ENCODE assay signal across 8 mouse cellular contexts in genomic region chr3:102204734-102205457, GRCm38 (mm10). TPM values are rescaled to one million over a fixed set of nuclear protein-coding genes. Genes with fewer than 3 reads are reported as not detected.
A peak's percentile ranks its signal among the peaks of the same experiment; 100 is the strongest.
DNase-seq lines count a peak whose midpoint lies in the region; ATAC-seq and TF ChIP-seq lines count a peak whose summit lies in the region.
"Not testable (repeated sequence)": the region's sequence is repeated elsewhere in the genome, so short reads cannot be mapped to it uniquely, and the experiment has no call there.

No protein-coding gene starts in this region.

- H3K4me1 ChIP-seq in forebrain, postnatal 0 days (ENCODE audit: insufficient read depth): peaks cover 12% of the 10 kb centered on the region; the same call in 1 of the 2 replicates
- H3K4me1 ChIP-seq in hindbrain, embryonic 12.5 days: peaks cover 22% of the 10 kb centered on the region
- H3K4me1 ChIP-seq in kidney, postnatal 0 days (replicated peaks; ENCODE audit: insufficient read depth, low read length): peaks cover 14% of the 10 kb centered on the region; the same call in 1 of the 2 replicates
- peaks cover 30% of the 10 kb centered on the region for H3K4me1 ChIP-seq in liver, embryonic 12.5 days
- peaks cover 15% of the 10 kb centered on the region for H3K4me1 ChIP-seq in midbrain, embryonic 11.5 days (ENCODE audit: control insufficient read depth, insufficient read depth, low read length)
- H3K4me1 ChIP-seq in olfactory bulb, adult 2 months (ENCODE audit: control insufficient read depth, insufficient read depth, low read length): not testable (repeated sequence)

- H3K4me2 ChIP-seq in forebrain, postnatal 0 days (ENCODE audit: low read depth): peak overlapping the region; percentile 97
- peak overlapping the region; percentile 94 for H3K4me2 ChIP-seq in hindbrain, embryonic 12.5 days (replicated peaks)
- peak overlapping the region; percentile 89 for H3K4me2 ChIP-seq in kidney, postnatal 0 days (ENCODE audit: low read length)
- peak overlapping the region; percentile 94 for H3K4me2 ChIP-seq in liver, embryonic 12.5 days
- peak overlapping the region; percentile 95 for H3K4me2 ChIP-seq in midbrain, embryonic 11.5 days

- H3K9me3 ChIP-seq in forebrain, postnatal 0 days (ENCODE audit: low read length); hindbrain, embryonic 12.5 days (replicated peaks); kidney, postnatal 0 days (replicated peaks; ENCODE audit: low read length); liver, embryonic 12.5 days (replicated peaks); midbrain, embryonic 11.5 days (ENCODE audit: control insufficient read depth, low read length): not testable (repeated sequence)

- not testable (repeated sequence) for TF ChIP-seq CTCF in forebrain, postnatal 0 days (IDR thresholded peaks at IDR 0.05; ENCODE audit: low read depth); kidney, postnatal 0 days (IDR thresholded peaks at IDR 0.05; ENCODE audit: low read depth); olfactory bulb, adult 2 months (IDR thresholded peaks at IDR 0.05; ENCODE audit: insufficient read depth, low read depth, low read length)

- H3K4me3 ChIP-seq in forebrain, postnatal 0 days (ENCODE audit: low read depth, low read length): peak overlapping the region; percentile 60
- peak overlapping the region; percentile 59 for H3K4me3 ChIP-seq in hindbrain, embryonic 12.5 days
- H3K4me3 ChIP-seq in kidney, postnatal 0 days (replicated peaks; ENCODE audit: low read depth, low read length): peak overlapping the region; percentile 60
- H3K4me3 ChIP-seq in liver, embryonic 12.5 days: peak overlapping the region; percentile 71
- H3K4me3 ChIP-seq in midbrain, embryonic 11.5 days (ENCODE audit: low read depth, low read length): peak overlapping the region; percentile 59
- H3K4me3 ChIP-seq in olfactory bulb, adult 2 months (ENCODE audit: insufficient read depth, low read depth, low read length): peak overlapping the region; percentile 39

- H3K36me3 ChIP-seq in forebrain, postnatal 0 days (ENCODE audit: insufficient read depth); hindbrain, embryonic 12.5 days; kidney, postnatal 0 days (ENCODE audit: insufficient read depth, low read length); liver, embryonic 12.5 days; midbrain, embryonic 11.5 days (ENCODE audit: control insufficient read depth, insufficient read depth, low read length): not testable (repeated sequence)

- WGBS in forebrain, postnatal 0 days: 5% methylated on average over 16 of the region's 17 CpGs
- 7% methylated on average over 14 of the region's 17 CpGs for WGBS in hindbrain, embryonic 12.5 days
- 17% methylated on average over 12 of the region's 17 CpGs for WGBS in kidney, postnatal 0 days
- WGBS in liver, embryonic 12.5 days (ENCODE audit: insufficient replicate concordance): 16% methylated on average over 11 of the region's 17 CpGs
- 8% methylated on average over 12 of the region's 17 CpGs for WGBS in midbrain, embryonic 11.5 days
- WGBS in olfactory bulb, adult 2 months: 9% methylated on average over 16 of the region's 17 CpGs

- DNase-seq in 3T3-L1 (ENCODE audit: low read depth, low spot score): peak; percentile 45
- DNase-seq in embryo, embryonic 10 days (ENCODE audit: low spot score): peak; percentile 24
- peak; percentile 71 for DNase-seq in forebrain, postnatal 0 days
- peak; percentile 50 for DNase-seq in kidney, postnatal 0 days (ENCODE audit: low spot score)
- peak; percentile 88 for DNase-seq in midbrain, embryonic 11.5 days (ENCODE audit: low spot score, missing footprints)

- 0 out of 2 replicates have a peak overlapping the region, but pooled peaks have one; percentile 29 for H3K27ac ChIP-seq in forebrain, postnatal 0 days (ENCODE audit: low read depth, low read length)
- H3K27ac ChIP-seq in hindbrain, embryonic 12.5 days: 0 out of 2 replicates have a peak overlapping the region, but pooled peaks have one; percentile 62
- not testable (repeated sequence) for H3K27ac ChIP-seq in kidney, postnatal 0 days; liver, embryonic 12.5 days; midbrain, embryonic 11.5 days (ENCODE audit: low read depth, low read length); olfactory bulb, adult 2 months (ENCODE audit: insufficient read depth, low read depth, low read length)

- ATAC-seq in forebrain, postnatal 0 days: peak; percentile 40
- ATAC-seq in hindbrain, embryonic 12.5 days (ENCODE audit: low FRiP score): peak; percentile 29
- ATAC-seq in kidney, postnatal 0 days (replicated peaks; ENCODE audit: low FRiP score, low read depth): peak; percentile 25
- not testable (repeated sequence) for ATAC-seq in liver, embryonic 12.5 days
- ATAC-seq in midbrain, embryonic 11.5 days (ENCODE audit: low FRiP score): peak; percentile 60

- not testable (repeated sequence) for TF ChIP-seq POLR2A in olfactory bulb, adult 2 months (IDR thresholded peaks at IDR 0.05; ENCODE audit: insufficient read depth, low read depth, low read length)

- H3K9ac ChIP-seq in forebrain, postnatal 0 days: peak overlapping the region; percentile 54
- peak overlapping the region; percentile 67 for H3K9ac ChIP-seq in hindbrain, embryonic 12.5 days
- peak overlapping the region; percentile 78; the same call in 1 of the 2 replicates for H3K9ac ChIP-seq in kidney, postnatal 0 days (ENCODE audit: low read depth, low read length)
- peak overlapping the region; percentile 73 for H3K9ac ChIP-seq in liver, embryonic 12.5 days
- H3K9ac ChIP-seq in midbrain, embryonic 11.5 days (ENCODE audit: low read length): peak overlapping the region; percentile 74

- H3K27me3 ChIP-seq in forebrain, postnatal 0 days (ENCODE audit: insufficient read depth, low read length): peaks cover 29% of the 10 kb centered on the region
- H3K27me3 ChIP-seq in hindbrain, embryonic 12.5 days: peaks cover 46% of the 10 kb centered on the region
- not testable (repeated sequence) for H3K27me3 ChIP-seq in kidney, postnatal 0 days (ENCODE audit: insufficient read depth, low read length)
- H3K27me3 ChIP-seq in liver, embryonic 12.5 days (replicated peaks): peaks cover 70% of the 10 kb centered on the region
- peaks cover 47% of the 10 kb centered on the region for H3K27me3 ChIP-seq in midbrain, embryonic 11.5 days (ENCODE audit: control insufficient read depth, insufficient read depth, low read length)

RNA-seq across cellular contexts. Expression of gene Vangl1, which starts 0.4 kb away (rescaled TPM):
- 6.5 TPM in 2 replicates for total RNA-seq in forebrain, postnatal 0 days (2014; rRNA removed)
- 3.5 and 5.7 TPM in 2 replicates for polyA plus RNA-seq in forebrain, postnatal 0 days (2015; fragmentation: Nextera tagmentation; extraction: Ambion mirVana)
- polyA plus RNA-seq in hindbrain, embryonic 12.5 days (2016; fragmentation: Nextera tagmentation; extraction: Ambion mirVana): 11.1 and 15.2 TPM in 2 replicates
- 12.8 and 13.8 TPM in 2 replicates for polyA plus RNA-seq in kidney, postnatal 0 days (2015; fragmentation: Nextera tagmentation; extraction: Ambion mirVana)
- polyA plus RNA-seq in liver, embryonic 12.5 days (2016; fragmentation: Nextera tagmentation; extraction: Ambion mirVana): 70.5 and 76.3 TPM in 2 replicates
- 9.3 and 10.2 TPM in 2 replicates for polyA plus RNA-seq in midbrain, embryonic 11.5 days (2014; fragmentation: Nextera tagmentation; extraction: Ambion mirVana)
- polyA plus RNA-seq in olfactory bulb, adult 2 months (2012; ENCODE audit: insufficient read depth, insufficient read length, low replicate concordance, missing spikeins): not detected in 2 replicates

Comparison
In these comparisons a context has a peak if more than half of its experiments do, and no peak if none do; other contexts are left out.
1. DNase-seq: peak in every context shown above with its lines; median percentile 88 in midbrain, embryonic 11.5 days; 71 in forebrain, postnatal 0 days; 50 in kidney, postnatal 0 days; 45 in 3T3-L1; 24 in embryo, embryonic 10 days.